Mouse (Mus musculus): ENCODE measurements at regions not wholly inside any gene's neighbourhood (a gene's known extent, or its start where the extent isn't known, plus 50 kb on each side); places are given as distances from the start of the nearest gene placed in this dataset.

DNA sequence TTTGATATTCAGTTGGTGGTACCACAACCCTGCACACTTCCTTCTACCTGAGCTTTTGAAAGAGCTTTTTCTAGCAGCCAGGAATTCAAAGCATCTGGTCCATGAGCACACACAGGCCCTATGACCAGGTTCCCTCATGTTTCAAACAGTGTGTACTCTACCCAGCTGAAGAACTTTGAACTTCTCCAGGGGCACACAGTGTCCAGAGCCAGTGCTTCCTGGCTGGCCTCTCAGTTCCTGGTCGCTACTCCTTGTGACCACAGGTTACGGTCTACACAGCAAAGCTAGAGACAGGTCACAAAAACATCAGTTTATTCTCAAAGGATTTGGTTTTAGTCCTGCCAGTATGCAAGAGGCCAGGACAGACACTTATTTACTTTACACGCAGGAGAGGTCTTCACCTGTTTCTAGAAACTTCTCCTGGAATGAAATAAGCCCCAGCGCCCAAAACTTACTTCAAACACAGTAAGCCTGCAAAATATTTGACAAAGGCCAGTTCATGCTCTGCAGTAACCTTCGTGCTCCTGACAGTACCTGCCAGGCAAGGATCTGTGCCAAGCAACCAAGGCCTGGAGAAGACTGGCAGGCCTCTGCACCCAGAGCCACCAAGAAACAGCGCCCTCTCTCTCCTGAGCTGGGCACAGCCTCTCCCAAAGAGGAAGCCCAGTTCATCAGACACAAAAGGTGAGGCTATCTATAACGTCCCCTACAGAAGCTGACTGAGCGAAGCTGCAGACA is 124.5 kb upstream of the Dio3 start:
- TF ChIP-seq CTCF (IDR thresholded peaks at IDR 0.05; ENCODE audit: borderline replicate concordance, control insufficient read depth, extremely low read depth, insufficient read depth, low read length, poor library complexity), result no peak
- TF ChIP-seq POLR2A (IDR thresholded peaks at IDR 0.05; ENCODE audit: control insufficient read depth, extremely low read depth, insufficient read depth, low read length, poor library complexity), result no peak
- no peaks in the 10 kb centered on the region for H3K27me3 ChIP-seq (ENCODE audit: control insufficient read depth, insufficient read depth, low read length)
- no peaks in the 10 kb centered on the region for H3K4me1 ChIP-seq (replicated peaks; ENCODE audit: control insufficient read depth, insufficient read depth, low read length)
- H3K27ac ChIP-seq (ENCODE audit: control insufficient read depth, insufficient read depth, low read length), result no peak overlapping the region
- no peak for DNase-seq
- WGBS, result 91% methylated on average over 8 of the region's 8 CpGs
- no peak overlapping the region for H3K4me3 ChIP-seq (ENCODE audit: control insufficient read depth, insufficient read depth, low read length)
- no peaks in the 10 kb centered on the region for H3K36me3 ChIP-seq (ENCODE audit: control insufficient read depth, insufficient read depth, low read length)

DNA sequence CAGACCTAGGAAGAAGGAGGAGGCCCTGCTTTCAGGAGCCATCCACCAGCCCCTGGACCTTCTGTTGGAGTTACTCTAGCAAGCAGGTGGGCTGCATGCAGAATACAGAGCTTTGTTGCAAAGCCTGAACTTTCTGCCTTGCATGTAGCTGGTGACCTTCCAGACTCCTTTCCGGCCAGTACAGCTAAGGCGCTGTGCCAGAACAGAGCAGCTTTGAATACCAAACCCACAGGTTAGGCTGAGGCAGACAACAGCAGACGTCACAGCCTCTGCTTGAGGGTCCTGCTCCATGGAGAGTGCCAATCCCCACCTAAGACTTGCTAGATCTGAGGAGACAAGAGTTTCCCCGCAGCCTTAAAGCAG is 123.9 kb upstream of the Dio3 start:
- H3K36me3 ChIP-seq (ENCODE audit: control insufficient read depth, insufficient read depth, low read length), result no peaks in the 10 kb centered on the region
- H3K27ac ChIP-seq (ENCODE audit: control insufficient read depth, insufficient read depth, low read length), result no peak overlapping the region
- H3K4me3 ChIP-seq (ENCODE audit: control insufficient read depth, insufficient read depth, low read length), result no peak overlapping the region
- H3K27me3 ChIP-seq (ENCODE audit: control insufficient read depth, insufficient read depth, low read length), result no peaks in the 10 kb centered on the region
- DNase-seq, result no peak
- H3K4me1 ChIP-seq (replicated peaks; ENCODE audit: control insufficient read depth, insufficient read depth, low read length), result no peaks in the 10 kb centered on the region
- WGBS, result 50% methylated on average over 4 of the region's 4 CpGs
- TF ChIP-seq CTCF (IDR thresholded peaks at IDR 0.05; ENCODE audit: borderline replicate concordance, control insufficient read depth, extremely low read depth, insufficient read depth, low read length, poor library complexity) (no peak), POLR2A (IDR thresholded peaks at IDR 0.05; ENCODE audit: control insufficient read depth, extremely low read depth, insufficient read depth, low read length, poor library complexity) (no peak)

DNA sequence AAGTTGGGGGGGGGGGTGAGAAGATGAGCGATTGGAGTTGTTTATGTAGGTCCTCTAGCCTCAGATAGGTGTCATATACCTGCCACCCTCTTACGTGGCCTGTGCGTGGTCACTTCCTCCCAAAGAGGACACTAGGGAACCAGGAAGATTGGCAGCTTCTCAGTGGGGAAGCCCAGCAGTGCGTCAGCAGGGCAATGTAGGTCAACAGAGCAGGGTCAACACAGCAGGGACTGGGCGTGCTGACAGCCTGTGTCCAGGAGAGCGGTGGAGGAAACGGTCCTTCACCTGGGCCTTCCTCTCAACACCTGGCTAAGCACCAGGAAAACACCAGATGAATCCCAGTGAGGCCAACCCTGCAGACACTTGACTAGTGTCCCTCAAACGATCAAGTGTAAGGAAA is 122.4 kb upstream of the Dio3 start:
- Histone ChIP-seq H3K27ac (ENCODE audit: control insufficient read depth, insufficient read depth, low read length) (no peak overlapping the region), H3K27me3 (ENCODE audit: control insufficient read depth, insufficient read depth, low read length) (no peaks in the 10 kb centered on the region), H3K4me1 (replicated peaks; ENCODE audit: control insufficient read depth, insufficient read depth, low read length) (no peaks in the 10 kb centered on the region), H3K36me3 (ENCODE audit: control insufficient read depth, insufficient read depth, low read length) (no peaks in the 10 kb centered on the region), H3K4me3 (ENCODE audit: control insufficient read depth, insufficient read depth, low read length) (no peak overlapping the region)
- TF ChIP-seq CTCF (IDR thresholded peaks at IDR 0.05; ENCODE audit: borderline replicate concordance, control insufficient read depth, extremely low read depth, insufficient read depth, low read length, poor library complexity) (no peak), POLR2A (IDR thresholded peaks at IDR 0.05; ENCODE audit: control insufficient read depth, extremely low read depth, insufficient read depth, low read length, poor library complexity) (no peak)
- WGBS, result 83% methylated on average over 8 of the region's 8 CpGs
- no peak for DNase-seq

DNA sequence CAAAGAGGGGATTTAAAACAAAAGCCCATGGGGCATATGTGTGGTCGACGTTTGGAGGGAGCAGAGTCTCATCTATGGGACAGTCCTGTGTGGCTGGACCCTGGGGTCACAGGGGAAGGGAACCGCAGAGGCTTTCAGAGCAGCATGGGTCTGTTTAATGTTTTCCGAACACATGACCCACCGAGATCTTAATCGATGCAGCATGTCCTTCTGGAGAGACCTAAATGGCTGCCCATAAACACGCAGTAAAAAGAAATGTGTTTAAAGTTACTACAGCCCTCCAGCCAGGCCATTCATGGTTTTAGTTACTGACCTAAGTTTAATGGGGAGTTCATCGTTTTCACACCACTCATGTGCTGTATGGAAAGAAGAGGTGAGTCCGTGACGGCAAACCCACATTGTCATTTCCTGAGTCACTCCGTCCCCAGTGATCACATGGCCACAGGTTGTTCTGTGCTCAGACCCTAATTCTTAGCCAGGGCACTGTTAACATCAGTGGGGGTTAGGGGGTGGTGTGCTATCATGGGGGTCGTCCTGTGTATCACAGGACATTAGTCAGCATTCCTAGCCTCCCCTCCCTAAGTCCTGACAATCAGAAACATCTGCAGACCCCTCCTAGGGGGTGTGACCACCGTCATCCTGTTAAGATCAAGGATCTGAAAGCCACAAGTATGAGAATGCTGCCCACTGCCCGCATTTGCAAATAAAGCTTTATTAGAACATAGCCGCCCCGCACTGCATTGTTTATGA is 120.7 kb upstream of the Dio3 start:
- WGBS, result 76% methylated on average over 16 of the region's 16 CpGs
- Histone ChIP-seq H3K4me1 (replicated peaks; ENCODE audit: control insufficient read depth, insufficient read depth, low read length) (no peaks in the 10 kb centered on the region), H3K36me3 (ENCODE audit: control insufficient read depth, insufficient read depth, low read length) (no peaks in the 10 kb centered on the region), H3K27me3 (ENCODE audit: control insufficient read depth, insufficient read depth, low read length) (no peaks in the 10 kb centered on the region), H3K27ac (ENCODE audit: control insufficient read depth, insufficient read depth, low read length) (no peak overlapping the region), H3K4me3 (ENCODE audit: control insufficient read depth, insufficient read depth, low read length) (no peak overlapping the region)
- TF ChIP-seq CTCF (IDR thresholded peaks at IDR 0.05; ENCODE audit: borderline replicate concordance, control insufficient read depth, extremely low read depth, insufficient read depth, low read length, poor library complexity), result no peak
- TF ChIP-seq POLR2A (IDR thresholded peaks at IDR 0.05; ENCODE audit: control insufficient read depth, extremely low read depth, insufficient read depth, low read length, poor library complexity), result no peak
- no peak for DNase-seq

DNA sequence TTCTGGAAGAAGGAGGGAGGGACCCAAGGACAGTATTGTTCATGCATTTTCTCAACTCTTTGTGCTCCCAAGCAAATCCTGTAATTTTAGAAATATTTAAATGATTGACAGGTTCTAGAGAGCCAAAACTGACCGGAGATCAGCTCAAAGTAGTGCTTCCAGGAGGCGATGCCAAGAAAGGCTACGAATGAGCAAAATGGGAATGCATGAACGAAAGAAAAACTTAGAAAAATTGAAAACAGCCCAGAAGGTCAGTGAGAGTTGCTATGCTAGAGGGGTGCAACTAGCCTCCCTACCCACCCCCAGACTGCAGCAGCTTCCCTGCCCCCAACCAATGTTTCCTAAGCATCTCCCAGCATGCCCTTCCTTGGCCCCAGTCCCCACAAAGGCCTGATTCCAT is 117.6 kb upstream of the Dio3 start:
- Histone ChIP-seq H3K36me3 (ENCODE audit: control insufficient read depth, insufficient read depth, low read length) (no peaks in the 10 kb centered on the region), H3K27me3 (ENCODE audit: control insufficient read depth, insufficient read depth, low read length) (no peaks in the 10 kb centered on the region), H3K27ac (ENCODE audit: control insufficient read depth, insufficient read depth, low read length) (no peak overlapping the region), H3K4me3 (ENCODE audit: control insufficient read depth, insufficient read depth, low read length) (no peak overlapping the region), H3K4me1 (replicated peaks; ENCODE audit: control insufficient read depth, insufficient read depth, low read length) (no peaks in the 10 kb centered on the region)
- 86% methylated on average over 4 of the region's 4 CpGs for WGBS
- no peak for DNase-seq
- TF ChIP-seq CTCF (IDR thresholded peaks at IDR 0.05; ENCODE audit: borderline replicate concordance, control insufficient read depth, extremely low read depth, insufficient read depth, low read length, poor library complexity) (no peak), POLR2A (IDR thresholded peaks at IDR 0.05; ENCODE audit: control insufficient read depth, extremely low read depth, insufficient read depth, low read length, poor library complexity) (no peak)

DNA sequence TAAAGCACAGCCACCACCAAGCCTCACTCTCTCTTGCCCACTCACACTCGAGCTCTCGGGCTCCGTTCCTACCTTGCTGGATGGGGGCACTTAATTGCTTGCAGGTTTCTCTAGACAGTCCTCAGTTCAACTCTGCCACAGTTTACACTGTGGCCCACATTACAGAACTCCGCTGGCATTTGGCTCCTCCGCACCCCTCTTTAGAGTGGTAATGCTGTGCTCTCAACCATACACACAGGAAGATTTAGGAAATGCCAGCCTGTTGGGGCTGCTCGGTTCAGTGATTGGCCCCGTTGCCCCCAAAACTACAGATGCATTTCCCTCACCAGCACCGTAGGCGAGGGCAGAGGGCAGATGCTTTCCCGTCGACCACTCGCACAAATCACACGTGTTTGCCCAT is 113.4 kb upstream of the Dio3 start:
- WGBS, result 91% methylated on average over 13 of the region's 13 CpGs
- Histone ChIP-seq H3K27me3 (ENCODE audit: control insufficient read depth, insufficient read depth, low read length) (no peaks in the 10 kb centered on the region), H3K27ac (ENCODE audit: control insufficient read depth, insufficient read depth, low read length) (no peak overlapping the region), H3K4me3 (ENCODE audit: control insufficient read depth, insufficient read depth, low read length) (no peak overlapping the region), H3K4me1 (replicated peaks; ENCODE audit: control insufficient read depth, insufficient read depth, low read length) (no peaks in the 10 kb centered on the region), H3K36me3 (ENCODE audit: control insufficient read depth, insufficient read depth, low read length) (no peaks in the 10 kb centered on the region)
- TF ChIP-seq CTCF (IDR thresholded peaks at IDR 0.05; ENCODE audit: borderline replicate concordance, control insufficient read depth, extremely low read depth, insufficient read depth, low read length, poor library complexity) (no peak), POLR2A (IDR thresholded peaks at IDR 0.05; ENCODE audit: control insufficient read depth, extremely low read depth, insufficient read depth, low read length, poor library complexity) (no peak)
- DNase-seq, result no peak

All from thymus, adult 2 months (tissue).